Mouse (Mus musculus) frontal cortex, adult 2 months (tissue): Measurements from ENCODE around the gene Ralgps2. TPM values are rescaled to one million over a fixed set of nuclear protein-coding genes. Genes with fewer than 3 reads are reported as not detected.

ENCODE experiments used
- DNase-seq, 2 experiments: peaks; one replicate each; pipeline ENCODE4 v3.0.0; 2022; ENCODE audit warnings: low spot score in 1 of 2; ENCODE audit errors: extremely low spot score in 1 of 2
- polyA plus RNA-seq: library from polyadenylated mRNA; depleted of rRNA; stranded (reverse); fragments of >200 nt; gene quantifications from 2 replicates; pipeline ENCODE4 v1.2.3, GENCODE M21; 2012; rRNA removed

The Ralgps2 gene
- polyA plus RNA-seq, 1 experiment, result 35.4 TPM

DNA sequence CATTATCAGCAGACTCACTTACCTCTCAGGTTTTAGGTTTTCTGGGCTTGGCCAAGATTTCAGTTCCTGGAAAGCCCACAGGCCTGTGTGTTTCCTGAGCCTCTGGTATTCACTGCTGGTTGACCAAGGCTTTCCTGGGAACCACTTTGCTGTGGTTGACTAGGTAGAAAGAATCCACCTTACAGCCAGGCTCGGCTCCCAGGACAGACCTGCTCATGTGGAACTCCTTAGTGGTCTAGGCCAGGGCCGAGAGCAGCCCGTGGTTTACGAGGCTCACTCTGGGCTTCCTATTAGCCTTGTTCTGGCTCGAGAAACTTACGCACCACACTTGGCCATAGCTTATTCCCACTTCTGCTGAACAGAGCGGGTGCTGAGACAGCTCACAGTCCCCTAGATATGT is 163.4 kb downstream of the Ralgps2 start:
- no peak for DNase-seq

DNA sequence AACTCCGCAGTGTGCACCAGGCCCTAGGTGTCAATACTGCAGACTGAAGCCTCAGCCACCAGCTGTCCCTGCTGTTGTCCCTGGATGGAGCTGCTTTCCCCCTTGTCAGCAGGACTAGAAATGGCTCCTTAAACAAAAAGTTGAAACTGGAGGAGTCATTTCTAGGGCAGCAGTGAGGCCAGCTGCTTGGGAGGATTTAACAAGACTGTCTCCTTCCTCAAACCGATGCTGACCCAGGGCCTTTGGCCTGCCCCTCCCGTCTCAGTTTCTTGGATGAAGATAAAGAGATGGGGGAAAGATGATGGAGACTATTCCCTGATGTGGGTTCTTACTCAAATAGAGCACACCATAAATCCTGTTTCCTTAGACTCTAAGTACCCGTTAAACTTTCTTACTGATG is 164.2 kb downstream of the Ralgps2 start:
- DNase-seq, result no peak

DNA sequence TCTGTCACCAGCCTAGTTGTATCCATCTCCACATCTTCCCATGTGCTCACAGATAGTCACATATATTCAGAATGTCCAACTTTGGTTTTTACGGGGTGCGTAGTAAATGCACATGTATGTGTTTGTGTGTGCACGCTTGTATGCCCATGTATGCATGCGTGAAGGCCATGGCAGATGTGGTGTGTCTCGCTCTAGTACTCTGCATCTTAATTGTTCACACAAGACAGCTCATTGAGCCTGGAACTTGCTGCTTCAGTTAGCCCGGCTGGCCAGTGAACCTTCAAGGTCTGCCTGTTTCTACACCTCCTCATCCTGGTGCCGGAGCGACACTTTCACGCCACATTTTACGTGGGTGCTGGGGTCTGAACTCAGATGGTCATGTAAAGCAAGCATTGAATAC is 168.6 kb downstream of the Ralgps2 start:
- DNase-seq, result no peak

DNA sequence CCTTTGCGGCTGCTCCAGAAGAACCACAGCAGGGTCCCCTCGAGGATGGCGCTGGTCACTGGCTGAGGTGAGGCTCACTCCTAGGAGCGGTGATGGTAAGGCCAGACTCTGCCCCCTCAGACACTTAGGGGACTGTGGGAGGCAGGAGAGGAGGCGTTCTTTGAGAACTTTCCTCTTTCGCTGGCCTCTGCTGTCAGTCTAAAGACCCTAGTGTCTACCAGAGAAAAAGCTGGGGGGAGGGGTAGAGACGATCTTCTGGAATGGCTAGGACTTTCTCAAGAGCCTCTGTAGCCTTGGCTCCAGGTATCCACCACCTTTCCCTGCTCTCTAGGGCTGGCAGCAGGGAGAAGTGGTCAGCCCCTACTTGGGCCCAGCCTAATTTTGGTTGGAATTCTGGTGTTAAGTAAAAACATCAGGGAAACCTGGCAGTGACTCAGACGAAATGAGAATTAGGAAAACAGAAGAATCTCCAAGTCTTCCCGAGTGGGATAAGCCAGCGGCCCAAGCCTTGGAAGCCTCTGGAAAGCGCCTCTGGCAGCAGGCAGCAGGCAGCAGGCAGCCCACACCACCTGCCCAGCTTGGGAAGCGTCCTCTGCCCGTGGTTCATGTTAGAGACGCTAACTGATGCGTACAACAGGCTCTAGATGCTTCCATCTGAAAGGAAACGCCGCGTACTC is 169.7 kb downstream of the Ralgps2 start:
- no peak for DNase-seq

DNA sequence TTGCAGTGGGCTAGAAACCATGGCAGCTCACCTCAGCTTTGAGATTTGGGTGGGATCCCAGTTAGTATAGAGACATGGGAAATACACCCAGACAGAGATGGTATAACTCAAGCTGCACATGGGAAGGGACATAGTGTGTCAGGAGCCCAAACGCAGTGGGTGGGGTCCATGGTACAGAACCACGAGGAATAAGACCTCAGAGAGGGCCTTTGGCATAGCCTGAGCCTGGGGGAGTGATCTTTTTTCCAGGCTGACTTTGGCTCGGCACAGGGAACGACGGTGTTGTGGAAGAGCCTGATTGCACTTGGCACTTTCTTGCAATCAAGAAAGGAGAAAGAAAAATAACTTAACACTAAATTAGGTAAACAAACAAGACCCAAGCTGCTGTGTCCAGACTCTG is 170.3 kb downstream of the Ralgps2 start:
- DNase-seq, result no peak

DNA sequence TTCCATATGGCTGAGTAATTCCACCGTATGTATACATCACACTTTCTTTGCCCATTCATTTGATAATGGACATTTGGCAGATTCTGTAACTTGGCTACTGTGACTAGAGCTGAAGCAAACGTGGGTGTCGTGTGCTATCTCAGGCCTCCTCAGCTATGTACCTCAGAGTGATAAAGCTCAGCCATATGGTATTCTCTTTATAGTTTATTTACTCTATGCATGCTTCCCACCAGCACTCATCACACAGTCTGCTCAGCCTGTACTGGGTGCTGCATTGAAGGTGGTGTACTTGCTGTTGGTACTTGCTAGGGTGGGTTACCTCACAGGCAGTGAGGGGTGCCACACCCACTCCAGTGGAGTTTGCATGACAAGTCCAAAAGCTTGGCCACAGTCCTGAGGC is 174.1 kb downstream of the Ralgps2 start:
- DNase-seq, result peak; percentile 61 to 71

DNA sequence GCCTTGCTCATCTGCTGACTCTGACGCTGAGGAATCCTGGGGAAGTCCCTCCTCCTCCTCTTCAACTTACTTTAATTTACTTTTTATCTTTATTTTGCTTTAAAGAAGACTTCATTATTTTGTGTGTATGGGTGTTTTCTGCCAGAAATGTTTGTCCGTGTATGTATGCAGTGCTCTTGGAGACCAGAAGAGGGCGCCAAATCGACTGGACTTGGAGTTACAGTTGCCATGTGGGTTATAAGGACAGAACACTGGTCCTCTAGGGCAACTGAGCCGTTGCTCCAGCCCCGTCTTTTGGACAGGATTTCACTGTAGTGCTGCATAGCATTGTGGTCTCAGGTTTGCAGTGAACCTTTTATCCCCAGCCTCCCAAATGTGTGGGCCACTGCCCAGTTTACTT is 174.8 kb downstream of the Ralgps2 start:
- DNase-seq, result no peak

DNA sequence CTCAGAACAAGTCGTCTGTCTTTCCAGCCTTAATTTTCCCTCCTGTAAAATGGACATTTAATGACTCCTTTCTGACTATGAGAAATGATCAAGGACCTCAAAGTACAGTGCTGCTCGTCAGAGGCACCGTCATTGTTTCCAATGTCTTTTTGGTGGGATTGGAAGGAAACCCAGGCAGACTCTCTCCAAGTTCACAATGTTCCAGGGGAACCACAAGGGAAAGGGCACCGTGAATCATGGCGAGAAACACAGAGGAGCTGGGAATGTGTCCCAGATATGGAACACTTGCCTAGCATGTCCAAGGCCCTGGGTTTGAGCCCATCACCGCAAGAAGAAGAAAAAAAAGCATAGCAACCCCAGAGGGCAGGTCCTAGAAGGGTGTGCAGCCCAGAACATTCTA is 176.1 kb downstream of the Ralgps2 start:
- no peak for DNase-seq

DNA sequence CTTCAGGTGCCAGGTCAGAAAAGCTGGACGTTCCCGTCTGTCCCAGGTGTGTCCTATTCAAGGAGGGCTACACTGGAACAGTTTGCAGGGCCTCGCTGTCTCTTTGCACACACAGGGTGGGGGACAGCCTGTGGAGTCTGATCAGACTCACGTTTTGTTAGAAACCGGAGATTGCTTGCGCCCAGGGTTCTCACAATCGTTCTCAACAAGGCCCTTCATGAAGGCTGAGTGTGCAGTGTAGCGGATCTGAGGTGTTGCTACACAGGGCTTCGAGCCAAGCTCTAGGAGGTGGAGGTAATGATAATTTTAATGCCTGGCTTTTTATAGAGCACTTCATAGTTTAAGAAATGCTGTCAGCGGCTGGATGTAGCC is 178.0 kb downstream of the Ralgps2 start:
- no peak for DNase-seq

DNA sequence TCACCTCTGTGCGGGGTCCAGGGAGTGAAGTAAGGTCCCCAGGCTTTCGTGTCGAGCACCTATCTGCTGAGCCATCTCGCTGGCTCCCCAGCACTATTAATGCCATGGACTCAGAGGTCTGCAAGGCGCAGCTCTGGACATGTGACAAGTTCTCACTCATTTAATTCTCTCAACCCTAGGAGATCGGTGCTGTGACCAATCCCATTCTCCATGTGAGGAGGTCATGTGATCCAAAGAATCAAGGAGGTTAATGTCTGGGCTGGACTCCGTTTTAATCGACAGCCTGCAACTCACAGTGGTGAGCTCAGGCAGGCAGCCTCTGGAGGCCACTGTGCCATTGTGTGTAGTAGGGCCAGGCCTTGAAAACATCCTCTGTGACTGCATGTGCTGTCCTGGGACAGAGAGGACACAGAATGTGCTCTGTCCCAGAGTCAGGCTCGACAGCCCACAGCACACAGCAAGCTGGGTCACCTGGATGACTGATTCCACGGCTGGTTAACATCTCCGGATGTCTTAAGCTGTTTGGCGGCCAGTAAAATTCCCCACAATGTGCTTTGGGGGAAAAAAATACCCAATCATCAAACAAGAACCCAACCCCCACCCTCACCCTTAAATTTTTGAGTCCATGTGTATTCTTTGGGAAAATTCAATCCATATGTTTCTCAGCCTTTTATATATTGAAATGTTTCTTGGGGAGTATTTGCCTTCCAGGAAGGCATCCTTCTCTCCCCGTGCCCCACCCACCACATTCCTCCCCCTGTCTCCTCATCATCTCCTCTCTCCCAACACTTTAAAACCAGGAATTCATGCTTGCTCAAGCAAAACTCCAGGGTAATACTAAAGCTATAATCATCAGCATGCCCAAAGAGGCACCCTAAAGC is 178.6 kb downstream of the Ralgps2 start:
- DNase-seq, result no peak

DNA sequence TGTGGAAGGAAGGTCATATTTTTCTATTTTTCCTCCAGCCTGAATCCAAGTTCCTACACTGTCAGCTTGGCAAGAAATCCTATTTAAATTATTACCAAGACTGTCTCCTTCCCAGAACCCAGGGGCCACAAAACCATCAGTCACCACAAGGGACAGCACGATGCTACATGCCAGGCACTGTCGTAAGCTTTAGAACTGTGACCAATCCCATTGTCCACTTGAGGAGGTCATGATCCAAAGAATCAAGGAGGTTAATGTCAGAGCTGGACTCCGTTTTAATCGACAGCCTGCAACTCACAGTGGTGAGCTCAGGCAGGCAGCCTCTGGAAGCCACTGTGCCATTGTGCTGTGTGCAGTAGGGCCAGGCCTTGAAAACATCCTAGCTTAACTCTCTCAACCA is 181.1 kb downstream of the Ralgps2 start:
- DNase-seq, result no peak

DNA sequence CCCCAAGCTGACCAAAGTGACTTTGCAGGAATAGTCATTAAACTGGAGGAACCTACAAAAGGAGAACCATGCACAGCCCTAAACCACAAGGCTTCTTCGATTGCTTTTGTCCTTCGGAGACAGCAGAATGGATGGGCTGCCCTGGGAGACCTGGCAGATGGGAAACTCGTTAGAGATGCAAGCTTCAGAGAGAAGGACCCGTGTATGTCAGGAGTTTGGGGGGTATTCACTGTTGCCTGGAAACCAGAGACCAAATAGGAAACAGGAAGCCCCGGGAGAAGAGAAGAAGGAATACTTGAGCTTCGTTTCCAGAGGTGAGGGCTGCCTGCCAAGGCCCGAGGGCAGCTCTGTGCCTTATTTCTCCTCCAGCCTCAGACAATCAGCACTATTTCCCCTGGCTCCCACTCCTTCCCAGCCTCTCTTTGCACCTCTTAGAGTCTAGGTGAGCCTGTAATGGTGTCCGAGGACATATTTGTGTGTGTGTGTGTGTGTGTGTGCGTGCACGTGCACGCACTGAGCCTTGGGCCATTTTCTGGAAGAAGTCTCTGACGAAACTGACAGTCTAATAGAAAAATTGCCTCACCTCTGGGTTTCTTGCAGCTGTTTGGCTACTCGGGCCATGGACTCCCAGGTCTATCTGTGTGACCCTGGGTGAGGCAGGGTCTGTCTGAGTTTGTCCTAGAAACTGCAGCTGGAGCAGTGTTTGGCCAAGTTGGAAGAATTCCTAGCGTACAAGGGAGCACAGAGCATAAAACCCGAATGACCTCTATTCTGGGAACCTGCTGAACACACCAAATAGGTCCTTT is 184.6 kb downstream of the Ralgps2 start:
- DNase-seq, result no peak

Other genes starting within 250 kb of the Ralgps2 start
- gene Fam20b, start 220.5 kb downstream of the Ralgps2 start, polyA plus RNA-seq, result 43.9 and 44.5 TPM in 2 replicates
- gene Angptl1, start 101.1 kb downstream of the Ralgps2 start, polyA plus RNA-seq, result 1.4 and 1.9 TPM in 2 replicates
- 0.10 TPM in 1 of 2 replicates, not detected in the other for gene Tex35, start 169.1 kb upstream of the Ralgps2 start, polyA plus RNA-seq